Mouse (Mus musculus) heart, embryonic 14.5 days (tissue): ENCODE measurements at regions not wholly inside any gene's neighbourhood (a gene's known extent, or its start where the extent isn't known, plus 50 kb on each side); places are given as distances from the start of the nearest gene placed in this dataset.
"Not testable (repeated sequence)": the region's sequence is repeated elsewhere in the genome, so short reads cannot be mapped to it uniquely, and the experiment has no call there.

Experiments
- ATAC-seq: fragments of 200-750 bp; cut with Nextera tagmentation; 2 replicates; pipeline ENCODE4 v1.8.0; 2017; ENCODE audit warnings: low read depth, moderate TSS enrichment; ENCODE audit not compliant: insufficient number of reproducible peaks, insufficient read depth, low FRiP score
- H3K27ac ChIP-seq, 2 experiments: fragments of 200-500 bp in 1 of 2; fragments of 300-500 bp in 1 of 2; sonication (generic) in 1 of 2; replicated peaks in 1 of 2; 2 replicates each; pipeline ENCODE4 v1.5.1; 2012 to 2014; ENCODE audit warnings: low read depth in 2 of 2, low read length in 2 of 2, control low read depth in 1 of 2, mild to moderate bottlenecking in 1 of 2, mixed read lengths in 1 of 2; ENCODE audit not compliant: control insufficient read depth in 1 of 2, insufficient read depth in 1 of 2
- H3K27me3 ChIP-seq: fragments of 300-500 bp; sonication (generic); 2 replicates; pipeline ENCODE4 v1.6.1; 2014; ENCODE audit warnings: mild to moderate bottlenecking, low read length, control low read depth; ENCODE audit not compliant: control insufficient read depth, insufficient read depth
- H3K36me3 ChIP-seq: fragments of 300-500 bp; sonication (generic); 2 replicates; pipeline ENCODE4 v1.6.1; 2014; ENCODE audit warnings: mild to moderate bottlenecking, control low read depth, low read length, mixed read lengths; ENCODE audit not compliant: control insufficient read depth, insufficient read depth
- H3K4me1 ChIP-seq, 2 experiments: fragments of 200-500 bp in 1 of 2; fragments of 300-500 bp in 1 of 2; sonication (generic) in 1 of 2; 2 replicates each; pipeline ENCODE4 v1.6.1; 2012 to 2014; ENCODE audit warnings: low read length in 2 of 2, control low read depth in 1 of 2, mixed read lengths in 1 of 2; ENCODE audit not compliant: control insufficient read depth in 2 of 2, insufficient read depth in 2 of 2
- H3K4me2 ChIP-seq: fragments of 300-500 bp; sonication (generic); 2 replicates; pipeline ENCODE4 v1.6.1; 2014; ENCODE audit warnings: mild to moderate bottlenecking, low read length
- H3K4me3 ChIP-seq, 2 experiments: fragments of 200-500 bp in 1 of 2; fragments of 300-500 bp in 1 of 2; sonication (generic) in 1 of 2; 2 replicates each; pipeline ENCODE4 v1.5.1; 2012 to 2014; ENCODE audit warnings: low read length in 2 of 2, mild to moderate bottlenecking in 2 of 2, control low read depth in 1 of 2, low read depth in 1 of 2, moderate library complexity in 1 of 2; ENCODE audit not compliant: control insufficient read depth in 1 of 2, insufficient read depth in 1 of 2
- H3K9ac ChIP-seq: fragments of 300-500 bp; sonication (generic); 2 replicates; pipeline ENCODE4 v1.6.1; 2014; ENCODE audit warnings: mild to moderate bottlenecking, low read length
- H3K9me3 ChIP-seq: fragments of 300-500 bp; sonication (generic); 2 replicates; pipeline ENCODE4 v1.6.1; 2016; ENCODE audit warnings: low read length, control low read depth; ENCODE audit not compliant: control insufficient read depth
- WGBS: fragments of 180-500 bp; shearing (Covaris S2); extraction: QIAGEN DNeasy Blood & Tissue Kit; methylation state at CpG from one replicate; pipeline ENCODE4 v1.1.7; 2014; 5-methylcytosine and 5-hydroxymethylcytosine counted together

- H3K36me3 ChIP-seq, H3K27me3 ChIP-seq, ATAC-seq, H3K4me1 ChIP-seq, H3K9ac ChIP-seq, H3K4me3 ChIP-seq, H3K9me3 ChIP-seq, H3K4me2 ChIP-seq: not testable (repeated sequence)
- WGBS = 83% methylated on average over 15 of the region's 15 CpGs
- peak overlapping the region in 1 of 2 experiments; percentile 73; a peak in 1 of 4 replicates for H3K27ac ChIP-seq
Observed at GRCm38 (mm10) chr14:104336783-104337182, 131.0 kb downstream of the Pou4f1 start.

- H3K27ac ChIP-seq = no peak overlapping the region
- WGBS = 73% methylated on average over 10 of the region's 10 CpGs
- H3K36me3 ChIP-seq = no peaks in the 10 kb centered on the region
- H3K27me3 ChIP-seq = no peaks in the 10 kb centered on the region
- no peak overlapping the region for H3K9ac ChIP-seq
- ATAC-seq = no peak
- no peak overlapping the region for H3K4me2 ChIP-seq
- 0 out of 4 replicates have a peak, but pooled peaks cover 0 to 2% of the 10 kb centered on the region in 2 experiments for H3K4me1 ChIP-seq
- H3K9me3 ChIP-seq = no peaks in the 10 kb centered on the region
- no peak overlapping the region for H3K4me3 ChIP-seq
Observed at GRCm38 (mm10) chr14:104326089-104326488, 141.7 kb downstream of the Pou4f1 start.

DNA sequence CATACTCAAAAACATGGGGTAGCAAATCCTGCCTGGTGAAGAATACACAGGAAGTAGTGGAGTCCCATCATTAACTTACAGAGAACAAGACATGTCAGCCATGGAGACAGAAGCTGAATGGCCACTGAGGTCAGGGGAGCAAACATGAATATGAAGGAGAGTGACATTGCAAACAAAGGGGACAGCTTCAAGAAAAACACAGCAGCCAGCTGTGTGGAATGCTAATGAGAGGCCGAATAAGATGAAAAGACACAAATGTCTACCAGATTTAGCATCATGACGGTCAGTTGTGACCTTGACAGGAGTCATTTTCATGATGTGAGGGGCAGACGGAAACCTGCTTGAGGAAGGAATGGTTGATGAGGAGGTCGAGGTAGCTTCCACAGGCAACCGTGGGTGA lies 167.7 kb downstream of the Pou4f1 start:
- Histone ChIP-seq H3K4me3 (no peak overlapping the region), H3K9ac (no peak overlapping the region), H3K9me3 (no peaks in the 10 kb centered on the region), H3K36me3 (no peaks in the 10 kb centered on the region), H3K4me2 (no peak overlapping the region), H3K4me1 (no peaks in the 10 kb centered on the region), H3K27me3 (no peaks in the 10 kb centered on the region), H3K27ac (no peak overlapping the region)
- no peak for ATAC-seq
- 78% methylated on average over 5 of the region's 5 CpGs for WGBS

DNA sequence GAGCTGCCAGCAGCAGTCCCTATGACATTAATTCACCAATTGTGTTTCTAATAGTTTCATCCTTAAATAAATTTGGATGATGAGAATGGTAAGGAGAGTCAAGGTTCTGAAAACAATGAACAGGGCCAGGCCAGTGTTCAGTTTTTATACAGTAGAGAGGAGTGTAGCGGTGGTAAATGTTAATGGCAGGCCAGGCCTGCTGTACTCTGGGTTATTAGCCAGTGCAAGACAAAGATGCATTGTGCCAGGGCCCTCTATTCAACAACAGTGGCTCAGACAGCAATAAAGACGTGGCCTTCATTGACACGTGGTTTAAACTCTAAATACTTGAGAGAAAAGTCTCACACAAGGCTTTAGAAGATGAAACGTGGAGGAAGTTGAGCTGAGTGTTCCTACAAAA lies 169.5 kb downstream of the Pou4f1 start:
- H3K9me3 ChIP-seq = no peaks in the 10 kb centered on the region
- H3K27ac ChIP-seq = no peak overlapping the region
- no peaks in the 10 kb centered on the region for H3K36me3 ChIP-seq
- no peak overlapping the region for H3K4me3 ChIP-seq
- 65% methylated on average over 4 of the region's 4 CpGs for WGBS
- no peak overlapping the region for H3K4me2 ChIP-seq
- no peaks in the 10 kb centered on the region for H3K4me1 ChIP-seq
- no peaks in the 10 kb centered on the region for H3K27me3 ChIP-seq
- no peak for ATAC-seq
- no peak overlapping the region for H3K9ac ChIP-seq

- Histone ChIP-seq H3K4me1 (no peaks in the 10 kb centered on the region), H3K4me2 (no peak overlapping the region), H3K9ac (no peak overlapping the region), H3K4me3 (no peak overlapping the region), H3K27ac (no peak overlapping the region), H3K36me3 (no peaks in the 10 kb centered on the region), H3K9me3 (no peaks in the 10 kb centered on the region), H3K27me3 (no peaks in the 10 kb centered on the region)
- 73% methylated on average over 15 of the region's 15 CpGs for WGBS
- ATAC-seq = no peak
Observed at GRCm38 (mm10) chr14:104297316-104298311, 170.2 kb downstream of the Pou4f1 start.

GRCm38 (mm10) chr14:104293814-104294213 lies 174.0 kb downstream of the Pou4f1 start:
- Histone ChIP-seq H3K4me1 (no peaks in the 10 kb centered on the region), H3K27ac (no peak overlapping the region), H3K27me3 (no peaks in the 10 kb centered on the region), H3K4me3 (no peak overlapping the region), H3K9ac (no peak overlapping the region), H3K9me3 (no peaks in the 10 kb centered on the region), H3K36me3 (no peaks in the 10 kb centered on the region), H3K4me2 (no peak overlapping the region)
- peak; percentile 66; the same call in 1 of the 2 replicates for ATAC-seq
- 44% methylated on average over 4 of the region's 4 CpGs for WGBS

GRCm38 (mm10) chr14:104293147-104293546 lies 174.7 kb downstream of the Pou4f1 start:
- Histone ChIP-seq H3K27ac (no peak overlapping the region), H3K9ac (no peak overlapping the region), H3K4me2 (no peak overlapping the region), H3K9me3 (no peaks in the 10 kb centered on the region), H3K27me3 (no peaks in the 10 kb centered on the region), H3K36me3 (no peaks in the 10 kb centered on the region), H3K4me3 (no peak overlapping the region), H3K4me1 (no peaks in the 10 kb centered on the region)
- 94% methylated on average over 2 of the region's 2 CpGs for WGBS
- no peak for ATAC-seq
